Mouse (Mus musculus): ENCODE measurements around the gene Cuedc1.

Gene Cuedc1

GRCm38 (mm10) chr11:88204593-88205368 lies 106.9 kb downstream of the Cuedc1 start:
- no peak for DNase-seq (ENCODE audit: low read depth)

GRCm38 (mm10) chr11:88206576-88206975 lies 108.7 kb downstream of the Cuedc1 start:
- peak; percentile 37 for DNase-seq (ENCODE audit: low read depth)

GRCm38 (mm10) chr11:88207697-88208096 lies 109.8 kb downstream of the Cuedc1 start:
- DNase-seq (ENCODE audit: low read depth), result no peak

- DNase-seq (ENCODE audit: low read depth), result no peak
Observed at GRCm38 (mm10) chr11:88211824-88212582, 114.1 kb downstream of the Cuedc1 start.

- DNase-seq (ENCODE audit: low read depth), result peak; percentile 36
Observed at GRCm38 (mm10) chr11:88213757-88214156, 115.9 kb downstream of the Cuedc1 start.

GRCm38 (mm10) chr11:88214881-88215831 lies 117.3 kb downstream of the Cuedc1 start:
- no peak for DNase-seq (ENCODE audit: low read depth)

GRCm38 (mm10) chr11:88216231-88216685 lies 118.4 kb downstream of the Cuedc1 start:
- DNase-seq (ENCODE audit: low read depth), result peak; percentile 84

- no peak for DNase-seq (ENCODE audit: low read depth)
Observed at GRCm38 (mm10) chr11:88218155-88218554, 120.3 kb downstream of the Cuedc1 start.

- DNase-seq (ENCODE audit: low read depth), result no peak
Observed at GRCm38 (mm10) chr11:88218586-88218985, 120.7 kb downstream of the Cuedc1 start.

- no peak for DNase-seq (ENCODE audit: low read depth)
Observed at GRCm38 (mm10) chr11:88221929-88222475, 124.1 kb downstream of the Cuedc1 start.

GRCm38 (mm10) chr11:88227001-88227957 lies 129.4 kb downstream of the Cuedc1 start:
- no peak for DNase-seq (ENCODE audit: low read depth)

- no peak for DNase-seq (ENCODE audit: low read depth)
Observed at GRCm38 (mm10) chr11:88231213-88231790, 133.4 kb downstream of the Cuedc1 start.

- peak; percentile 74 for DNase-seq (ENCODE audit: low read depth)
Observed at GRCm38 (mm10) chr11:88233528-88234427, 135.9 kb downstream of the Cuedc1 start.

GRCm38 (mm10) chr11:88234789-88235188 lies 136.9 kb downstream of the Cuedc1 start:
- DNase-seq (ENCODE audit: low read depth), result no peak

- DNase-seq (ENCODE audit: low read depth), result no peak
Observed at GRCm38 (mm10) chr11:88235221-88236203, 137.7 kb downstream of the Cuedc1 start.

GRCm38 (mm10) chr11:88240275-88240674 lies 142.4 kb downstream of the Cuedc1 start:
- DNase-seq (ENCODE audit: low read depth), result no peak

- DNase-seq (ENCODE audit: low read depth), result no peak
Observed at GRCm38 (mm10) chr11:88240736-88241353, 143.0 kb downstream of the Cuedc1 start.

All from naive thymus-derived CD4-positive, alpha-beta T cell, adult 2 months (primary cell).